Mouse (Mus musculus): ENCODE data around the gene Crat.

Gene Crat

GRCm38 (mm10) chr2:30408452-30409100, 7.0 kb downstream of the Crat start:
- DNase-seq (ENCODE audit: low spot score in 2 of 2): no peak

- DNase-seq (ENCODE audit: low spot score in 2 of 2): no peak
Observed at GRCm38 (mm10) chr2:30407778-30408177, 7.8 kb downstream of the Crat start.

GRCm38 (mm10) chr2:30407221-30407620, 8.4 kb downstream of the Crat start:
- no peak for DNase-seq (ENCODE audit: low spot score in 2 of 2)

GRCm38 (mm10) chr2:30403870-30404269, 11.7 kb downstream of the Crat start:
- DNase-seq (ENCODE audit: low spot score in 2 of 2): no peak

- no peak for DNase-seq (ENCODE audit: low spot score in 2 of 2)
Observed at GRCm38 (mm10) chr2:30402843-30403242, 12.8 kb downstream of the Crat start.

- DNase-seq (ENCODE audit: low spot score in 2 of 2): no peak
Observed at GRCm38 (mm10) chr2:30402351-30402826, 13.2 kb downstream of the Crat start.

- no peak for DNase-seq (ENCODE audit: low spot score in 2 of 2)
Observed at GRCm38 (mm10) chr2:30401581-30401980, 14.0 kb downstream of the Crat start.

GRCm38 (mm10) chr2:30399191-30400171, 16.1 kb downstream of the Crat start:
- no peak for DNase-seq (ENCODE audit: low spot score in 2 of 2)

GRCm38 (mm10) chr2:30397986-30398512, 17.6 kb downstream of the Crat start:
- no peak for DNase-seq (ENCODE audit: low spot score in 2 of 2)

- DNase-seq (ENCODE audit: low spot score in 2 of 2): no peak
Observed at GRCm38 (mm10) chr2:30396246-30396645, 19.4 kb downstream of the Crat start.

- DNase-seq (ENCODE audit: low spot score in 2 of 2): no peak
Observed at GRCm38 (mm10) chr2:30395757-30396156, 19.9 kb downstream of the Crat start.

- DNase-seq (ENCODE audit: low spot score in 2 of 2): no peak
Observed at GRCm38 (mm10) chr2:30393370-30393656, 22.3 kb downstream of the Crat start.

- peak; percentile 48 to 56 for DNase-seq (ENCODE audit: low spot score in 2 of 2)
Observed at GRCm38 (mm10) chr2:30392577-30393369, 22.8 kb downstream of the Crat start.

- DNase-seq (ENCODE audit: low spot score in 2 of 2): peak; percentile 99 to 100
Observed at GRCm38 (mm10) chr2:30392114-30392576, 23.5 kb downstream of the Crat start, which contains the start of gene Dolpp1. Gene Dolpp1 (plus strand): TSS chr2:30392254.

- DNase-seq (ENCODE audit: low spot score in 2 of 2): no peak
Observed at GRCm38 (mm10) chr2:30389000-30389399, 26.6 kb downstream of the Crat start.

- DNase-seq (ENCODE audit: low spot score in 2 of 2): no peak
Observed at GRCm38 (mm10) chr2:30386913-30387312, 28.7 kb downstream of the Crat start.

- no peak for DNase-seq (ENCODE audit: low spot score in 2 of 2)
Observed at GRCm38 (mm10) chr2:30385591-30385990, 30.0 kb downstream of the Crat start.

GRCm38 (mm10) chr2:30384814-30385213, 30.8 kb downstream of the Crat start:
- DNase-seq (ENCODE audit: low spot score in 2 of 2): no peak

- DNase-seq (ENCODE audit: low spot score in 2 of 2): no peak
Observed at GRCm38 (mm10) chr2:30381377-30381725, 34.3 kb downstream of the Crat start.

GRCm38 (mm10) chr2:30380564-30381376, 34.8 kb downstream of the Crat start:
- DNase-seq (ENCODE audit: low spot score in 2 of 2): no peak

- no peak for DNase-seq (ENCODE audit: low spot score in 2 of 2)
Observed at GRCm38 (mm10) chr2:30379307-30379706, 36.3 kb downstream of the Crat start.

Measured in frontal cortex, postnatal 14 days (tissue).